Mouse (Mus musculus) spleen, adult 18-20 months (tissue): Measurements from ENCODE around the gene B230217C12Rik.
"Not testable (repeated sequence)": the region's sequence is repeated elsewhere in the genome, so short reads cannot be mapped to it uniquely, and the experiment has no call there.

Experiments used
- DNase-seq, 2 experiments: peaks; one replicate each; pipeline ENCODE4 v3.0.0; 2022; ENCODE audit warnings: mixed read lengths in 2 of 2

B230217C12Rik gene

GRCm38 (mm10) chr11:97826414-97826813 is 14.2 kb upstream of the B230217C12Rik start:
- DNase-seq, result no peak

GRCm38 (mm10) chr11:97827654-97828053 is 12.9 kb upstream of the B230217C12Rik start:
- no peak for DNase-seq

- no peak for DNase-seq
Observed at GRCm38 (mm10) chr11:97829365-97829764, 11.2 kb upstream of the B230217C12Rik start.

DNA sequence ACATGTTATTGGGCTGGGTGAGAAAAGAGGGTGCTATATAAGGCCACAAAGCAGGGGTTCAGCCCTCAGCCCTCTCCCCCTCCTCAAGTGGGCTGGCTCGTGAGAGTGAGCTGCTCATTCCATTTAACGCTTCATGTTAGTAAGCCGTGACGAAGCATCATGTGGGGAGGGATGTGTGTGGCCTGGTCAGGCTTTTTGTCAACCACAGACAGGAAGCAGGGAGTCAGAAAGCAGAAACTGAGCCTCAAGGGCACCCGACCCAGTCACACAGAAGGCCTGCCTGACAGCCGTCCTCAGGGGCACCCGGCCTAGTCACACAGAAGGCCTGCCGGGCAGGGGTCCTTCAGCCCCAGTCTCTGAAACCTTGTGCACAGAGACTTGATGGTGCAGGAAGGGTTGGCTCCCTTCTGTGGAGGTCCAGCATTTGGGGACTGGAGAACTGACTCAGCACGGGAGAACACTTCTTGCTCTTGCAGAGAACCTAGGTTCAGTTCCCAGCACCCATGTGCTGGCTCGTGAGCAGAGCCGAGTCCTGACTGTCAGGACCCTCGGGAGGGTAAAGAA is 10.6 kb upstream of the B230217C12Rik start:
- DNase-seq, result peak; percentile 46 to 47

- DNase-seq, result no peak
Observed at GRCm38 (mm10) chr11:97830501-97830900, 10.1 kb upstream of the B230217C12Rik start.

DNA sequence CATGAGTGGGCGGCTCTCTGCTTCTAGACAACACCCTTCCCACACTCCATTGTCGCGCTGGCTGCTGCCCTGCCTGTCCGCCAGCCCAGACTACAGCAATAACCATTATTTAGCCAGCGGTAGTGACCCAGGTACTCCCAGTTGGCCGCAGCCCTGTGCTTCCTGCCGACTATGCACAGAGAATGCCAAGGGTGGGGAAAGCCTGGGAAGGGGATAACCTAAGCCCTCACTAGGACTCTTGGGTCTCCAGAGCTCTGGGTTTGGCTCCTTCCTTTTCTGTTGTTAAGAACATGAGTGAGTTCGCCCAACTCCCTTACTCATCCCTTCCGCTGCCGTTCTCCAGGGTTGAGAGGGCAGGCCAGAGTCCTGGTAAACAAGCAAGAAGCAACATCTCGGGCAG is 8.6 kb upstream of the B230217C12Rik start:
- no peak for DNase-seq

DNA sequence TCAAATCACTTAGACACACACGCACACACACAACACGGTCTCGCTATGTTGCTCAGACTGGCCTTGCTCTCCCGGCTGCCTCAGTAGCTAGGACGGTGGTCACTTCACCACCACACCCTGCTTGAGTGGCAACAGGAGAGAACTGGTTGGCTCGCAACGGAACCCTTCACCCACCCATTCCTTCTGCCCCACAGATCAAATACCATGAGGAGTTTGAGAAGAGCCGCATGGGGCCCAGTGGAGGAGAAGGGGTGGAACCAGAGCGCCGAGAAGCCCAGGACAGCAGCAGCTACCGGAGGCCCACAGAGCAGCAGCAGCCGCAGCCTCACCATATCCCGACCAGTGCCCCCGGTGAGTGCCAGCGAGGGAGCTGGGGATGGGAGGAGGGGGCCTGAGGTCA is 7.2 kb upstream of the B230217C12Rik start:
- DNase-seq, result no peak

- DNase-seq, result no peak
Observed at GRCm38 (mm10) chr11:97836541-97836940, 4.0 kb upstream of the B230217C12Rik start.

GRCm38 (mm10) chr11:97837051-97837450 is 3.5 kb upstream of the B230217C12Rik start:
- DNase-seq, result not testable (repeated sequence)

GRCm38 (mm10) chr11:97837641-97838149 is 2.9 kb upstream of the B230217C12Rik start:
- no peak for DNase-seq

- no peak for DNase-seq
Observed at GRCm38 (mm10) chr11:97838779-97839440, 1.7 kb upstream of the B230217C12Rik start.

DNA sequence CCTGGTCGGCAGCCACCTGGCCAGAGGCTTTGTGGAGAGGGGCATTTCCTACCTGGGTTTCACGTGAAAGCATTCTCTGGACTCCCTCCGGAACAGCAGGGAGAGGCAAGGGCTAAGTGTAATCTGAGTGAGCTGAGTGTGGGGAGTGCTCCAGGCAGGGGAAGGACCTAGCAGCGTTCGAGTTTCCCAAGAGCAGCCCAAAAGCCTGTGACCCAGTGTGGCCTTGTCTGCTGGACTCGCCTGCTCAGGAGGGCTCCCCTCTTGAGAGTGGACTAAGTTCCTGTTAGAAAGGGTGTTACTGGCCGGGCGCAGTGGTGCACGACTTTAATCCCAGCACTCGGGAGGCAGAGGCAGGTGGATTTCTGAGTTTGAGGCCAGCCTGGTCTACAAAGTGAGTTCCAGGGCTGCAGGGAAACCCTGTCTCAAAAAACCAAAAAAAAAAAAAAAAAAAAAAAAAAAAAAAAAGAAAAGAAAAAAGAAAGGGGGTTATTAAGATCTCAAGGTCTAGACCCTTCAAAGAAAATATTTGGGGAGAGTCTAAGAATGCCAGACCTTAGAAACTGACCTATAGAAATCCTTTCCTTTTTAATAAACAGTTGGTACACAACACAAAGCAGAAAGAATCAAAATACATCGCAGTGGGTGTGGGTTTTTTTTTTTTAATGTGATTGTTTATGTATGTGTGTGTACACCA is 992 bp upstream of the B230217C12Rik start:
- no peak for DNase-seq

DNA sequence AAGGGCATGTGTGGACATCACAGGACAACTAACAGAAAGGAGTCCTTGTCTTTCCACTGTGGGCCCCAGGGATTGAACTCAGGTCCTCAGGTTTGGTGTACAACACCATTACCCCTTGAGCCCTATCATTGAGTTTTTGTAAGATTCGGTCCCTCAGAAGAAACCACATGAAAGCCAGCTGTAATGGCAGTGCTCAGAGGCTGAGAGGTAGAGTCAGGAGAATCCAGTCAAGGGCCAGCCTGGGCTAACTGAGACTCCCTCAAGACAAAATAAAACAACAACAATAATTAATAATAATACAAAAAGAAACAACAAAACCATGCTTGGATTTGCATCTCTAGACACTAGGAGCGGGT is 467 bp upstream of the B230217C12Rik start:
- no peak for DNase-seq

DNA sequence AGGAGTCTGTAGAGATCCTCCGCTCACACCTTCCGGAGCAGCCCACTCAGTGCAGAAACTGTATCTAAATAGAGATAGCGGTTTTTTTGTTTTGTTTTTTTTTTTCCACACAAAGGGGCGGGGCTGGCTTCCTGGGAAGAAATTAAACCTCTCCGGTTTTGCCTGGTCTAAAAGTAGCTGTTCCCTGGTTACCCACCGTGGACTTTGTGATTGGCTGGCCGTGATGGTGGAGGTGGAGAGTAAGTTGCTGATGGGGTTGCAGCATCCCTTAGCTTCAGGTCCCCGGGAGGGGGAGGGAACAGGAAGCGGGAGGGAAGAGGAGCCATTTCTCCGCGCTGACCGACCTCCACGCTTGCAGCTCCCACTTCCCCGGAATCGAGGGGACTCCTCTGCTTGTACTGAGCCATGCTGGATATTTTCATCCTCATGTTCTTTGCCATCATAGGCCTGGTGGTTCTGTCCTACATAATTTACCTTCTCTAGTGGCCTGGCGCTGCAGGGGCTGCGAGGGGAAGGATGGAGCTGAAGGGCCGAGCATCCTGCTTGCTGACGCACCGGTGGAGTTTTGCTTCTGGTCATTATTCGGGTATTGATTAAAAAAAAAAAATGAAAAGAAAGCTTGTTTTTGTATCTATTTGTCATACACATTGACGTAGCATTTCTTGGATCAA is 546 bp downstream of the B230217C12Rik start:
- DNase-seq, result peak in 1 of 2 experiments; percentile 37

DNA sequence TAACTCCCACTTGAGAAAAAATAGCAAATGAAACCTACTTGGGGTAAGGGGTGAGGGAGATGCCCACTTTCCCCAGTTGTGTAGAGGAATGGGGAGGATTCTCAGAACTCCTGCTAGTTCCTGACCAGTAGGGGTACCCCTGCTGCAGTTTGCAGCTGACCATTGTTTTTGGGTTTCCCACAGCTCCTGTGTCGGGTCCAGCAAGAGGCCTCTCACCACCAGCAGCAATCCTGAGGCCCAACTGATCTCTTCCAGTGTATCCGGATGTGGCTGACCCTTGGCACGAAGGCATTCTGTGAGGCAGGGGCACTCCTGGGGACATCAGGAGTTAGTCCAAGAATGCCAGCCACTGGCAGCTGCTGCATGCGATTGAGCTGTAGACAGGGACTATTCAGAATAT is 1.4 kb downstream of the B230217C12Rik start:
- DNase-seq, result no peak

- no peak for DNase-seq
Observed at GRCm38 (mm10) chr11:97850367-97850766, 9.8 kb downstream of the B230217C12Rik start.

GRCm38 (mm10) chr11:97851601-97852000 is 11.0 kb downstream of the B230217C12Rik start:
- no peak for DNase-seq

- DNase-seq, result no peak
Observed at GRCm38 (mm10) chr11:97855473-97855872, 14.9 kb downstream of the B230217C12Rik start.

GRCm38 (mm10) chr11:97862148-97862547 is 21.6 kb downstream of the B230217C12Rik start:
- no peak for DNase-seq

DNA sequence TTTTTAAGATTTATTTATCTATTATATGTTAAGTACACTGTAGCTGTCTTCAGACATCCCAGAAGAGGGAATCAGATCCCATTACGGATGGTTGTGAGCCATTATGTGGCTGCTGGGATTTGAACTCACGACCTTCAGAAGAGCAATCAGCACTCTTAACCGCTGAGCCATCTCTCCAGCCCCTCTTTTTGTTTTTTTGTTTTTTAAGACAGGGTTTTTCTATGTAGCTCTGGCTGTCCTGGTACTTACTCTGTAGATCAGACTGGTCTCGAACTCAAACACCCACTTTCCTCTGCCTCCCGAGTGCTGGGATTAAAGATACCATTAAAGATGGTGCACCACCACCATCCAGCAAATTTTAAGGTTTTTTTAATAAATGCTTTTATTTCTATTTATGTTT is 24.8 kb downstream of the B230217C12Rik start:
- DNase-seq, result no peak

DNA sequence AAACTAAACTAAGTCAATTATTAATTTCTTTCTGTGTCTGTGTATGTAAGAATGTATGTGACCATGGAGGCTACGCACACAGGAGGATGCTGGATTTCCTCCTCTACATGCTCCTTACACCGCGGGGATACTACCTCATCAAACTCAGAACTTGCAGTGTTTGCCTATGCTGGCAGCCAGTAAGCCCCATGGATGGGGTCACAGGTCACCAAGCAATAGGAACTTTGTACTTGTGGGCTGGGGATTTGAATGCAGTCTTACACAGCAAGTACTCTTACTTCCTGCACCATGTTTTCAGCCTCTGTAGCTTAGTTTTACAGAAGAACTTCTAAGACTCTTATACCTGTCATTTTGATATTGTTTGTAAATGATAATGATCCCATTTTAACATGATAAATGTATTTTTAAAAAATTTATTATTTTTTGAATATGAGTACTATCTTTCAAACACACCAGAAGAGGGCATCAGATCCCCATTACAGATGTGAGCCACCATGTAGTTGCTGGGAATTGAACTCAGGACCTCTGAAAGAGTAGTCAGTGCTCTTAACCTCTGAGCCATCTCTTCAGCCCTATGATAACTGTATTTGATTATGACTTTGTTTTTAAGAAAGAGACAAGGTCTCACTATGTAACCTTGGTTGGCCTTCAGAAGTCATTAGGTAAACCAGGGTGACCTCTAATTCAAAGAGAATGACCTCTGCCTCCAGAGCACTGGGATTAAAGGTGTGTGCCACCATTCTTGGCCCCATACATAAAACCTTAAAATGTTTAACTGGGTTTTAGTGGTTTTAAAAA is 25.7 kb downstream of the B230217C12Rik start:
- DNase-seq, result no peak

GRCm38 (mm10) chr11:97867591-97867990 is 27.0 kb downstream of the B230217C12Rik start:
- DNase-seq, result no peak

GRCm38 (mm10) chr11:97872378-97872777 is 31.8 kb downstream of the B230217C12Rik start:
- DNase-seq, result not testable (repeated sequence)
